Comparison of ENCODE assay signal across 29 mouse cellular contexts in genomic region chr1:136328640-136329039, GRCm38 (mm10). TPM values are rescaled to one million over a fixed set of nuclear protein-coding genes. Genes with fewer than 3 reads are reported as not detected.
DNase-seq lines count a peak whose midpoint lies in the region; ATAC-seq lines count a peak whose summit lies in the region.
"Had no signal": no experiment of that assay in that cellular context is flagged by ENCODE, and none has a peak within 500 bp of the region (broad histone marks: within the 10 kb centered on the region; RNA-seq: fewer than 3 reads in every experiment).

No protein-coding gene starts in this region.

- peak; percentile 47 for DNase-seq in urinary bladder, postnatal 14 days (ENCODE audit: low spot score)
- DNase-seq in urinary bladder, postnatal 25 days (ENCODE audit: low spot score), result no peak
- DNase-seq in embryonic facial prominence, embryonic 10.5 days (ENCODE audit: low spot score), result peak; percentile 59
- peak; percentile 59 for DNase-seq in fat pad, adult 2 months (ENCODE audit: extremely low read depth, low read depth, low spot score)
- no peak for DNase-seq in thymus, postnatal 0 days (ENCODE audit: low spot score)
- DNase-seq in kidney, adult 9 months, result no peak
- DNase-seq in thymus, postnatal 36 days, result no peak
- DNase-seq: adrenal gland, postnatal 10 days; B cell, adult 2 months; cerebellum, adult 9-10 months; gastrocnemius, postnatal 14 days; heart, adult 2 months; heart, postnatal 36 days; kidney, adult 18-20 months; kidney, postnatal 10 days; liver; lung, postnatal 36 days; midbrain, embryonic 14.5 days; right cerebral cortex, postnatal 14 days; thymus, postnatal 14 days had no signal

- no peak overlapping the region for H3K4me2 ChIP-seq in limb, embryonic 15.5 days
- H3K4me2 ChIP-seq: forebrain, embryonic 13.5 days; hindbrain, embryonic 14.5 days; liver, embryonic 15.5 days; lung, embryonic 15.5 days had no signal

- peaks cover 53% of the 10 kb centered on the region for H3K36me3 ChIP-seq in embryonic facial prominence, embryonic 10.5 days (replicated peaks)
- peaks cover 15% of the 10 kb centered on the region; the same call in 1 of the 2 replicates for H3K36me3 ChIP-seq in limb, embryonic 15.5 days

- 51% methylated on average over 2 of the region's 2 CpGs for WGBS in embryonic facial prominence, embryonic 10.5 days
- 23% methylated on average over 2 of the region's 2 CpGs for WGBS in limb, embryonic 15.5 days

- no peak overlapping the region for H3K9ac ChIP-seq in limb, embryonic 15.5 days
- H3K9ac ChIP-seq: forebrain, embryonic 13.5 days; hindbrain, embryonic 14.5 days; liver, embryonic 15.5 days; lung, embryonic 15.5 days had no signal

- peaks cover 14% of the 10 kb centered on the region for H3K4me1 ChIP-seq in embryonic facial prominence, embryonic 10.5 days
- peaks cover 22% of the 10 kb centered on the region for H3K4me1 ChIP-seq in limb, embryonic 15.5 days
- H3K4me1 ChIP-seq: megakaryocyte, embryonic 14.5 days had no signal

- no peaks in the 10 kb centered on the region for H3K9me3 ChIP-seq in embryonic facial prominence, embryonic 10.5 days
- no peaks in the 10 kb centered on the region for H3K9me3 ChIP-seq in limb, embryonic 15.5 days
- H3K9me3 ChIP-seq: forebrain, embryonic 13.5 days; G1E; liver, embryonic 15.5 days; lung, embryonic 15.5 days had no signal

- no peaks in the 10 kb centered on the region for H3K27me3 ChIP-seq in embryonic facial prominence, embryonic 10.5 days (replicated peaks; ENCODE audit: low read depth, poor library complexity, severe bottlenecking)
- no peaks in the 10 kb centered on the region for H3K27me3 ChIP-seq in limb, embryonic 15.5 days
- H3K27me3 ChIP-seq: CH12.LX; forebrain, embryonic 13.5 days; liver, embryonic 15.5 days; lung, embryonic 15.5 days had no signal

- 0 out of 2 replicates have a peak, but pooled peaks have one; percentile 55 for ATAC-seq in limb, embryonic 15.5 days (ENCODE audit: insufficient number of reproducible peaks, low FRiP score, low TSS enrichment, low read depth)
- ATAC-seq: forebrain, embryonic 13.5 days; inflammation-experienced regulatory T-cells, adult 6 months had no signal

- H3K27ac ChIP-seq in embryonic facial prominence, embryonic 10.5 days (replicated peaks), result 0 out of 2 replicates have a peak overlapping the region, but pooled peaks have one; percentile 36
- no peak overlapping the region for H3K27ac ChIP-seq in limb, embryonic 15.5 days
- H3K27ac ChIP-seq: forebrain, embryonic 13.5 days; heart, adult 2 months; hindbrain, embryonic 14.5 days; liver, embryonic 15.5 days; lung, embryonic 15.5 days had no signal

- H3K4me3 ChIP-seq in embryonic facial prominence, embryonic 10.5 days, result no peak overlapping the region
- H3K4me3 ChIP-seq in limb, embryonic 15.5 days, result no peak overlapping the region
- H3K4me3 ChIP-seq: forebrain, embryonic 13.5 days; heart, adult 2 months; liver, embryonic 15.5 days; lung, embryonic 15.5 days; megakaryocyte, embryonic 14.5 days had no signal

RNA-seq across cellular contexts. Expression of gene Camsap2, which starts 17.3 kb away (rescaled TPM):
- polyA plus RNA-seq in embryonic facial prominence, embryonic 10.5 days (2016; fragmentation: Nextera tagmentation; extraction: Ambion mirVana), result 11.4 and 12.4 TPM in 2 replicates
- polyA plus RNA-seq in limb, embryonic 15.5 days (2015; fragmentation: Nextera tagmentation; extraction: Ambion mirVana), result 9.4 and 11.0 TPM in 2 replicates
- polyA plus RNA-seq in thymus, postnatal 0 days (2015; fragmentation: Nextera tagmentation; extraction: Ambion mirVana), result 4.4 and 4.8 TPM in 2 replicates

Comparison
In these comparisons a context has a peak if more than half of its experiments do, and no peak if none do; other contexts are left out.
1. DNase-seq: peak in urinary bladder, postnatal 14 days (single experiment), embryonic facial prominence, embryonic 10.5 days (single experiment) and fat pad, adult 2 months (single experiment); none in urinary bladder, postnatal 25 days (single experiment), thymus, postnatal 0 days (single experiment), kidney, adult 9 months (single experiment) and thymus, postnatal 36 days (0 of 2).